Mouse (Mus musculus) liver, embryonic 14.5 days (tissue): ENCODE data around the gene Slc44a5.

Experiments used
- CTCF ChIP-seq: IDR thresholded peaks from 2 replicates; pipeline ENCODE4 v1.5.1; 2016; ENCODE audit warnings: antibody characterized with exemption, low read depth, control low read depth
- EP300 ChIP-seq: IDR thresholded peaks from 2 replicates; pipeline ENCODE4 v1.6.1; 2016; ENCODE audit warnings: antibody characterized with exemption, low read depth

DNA sequence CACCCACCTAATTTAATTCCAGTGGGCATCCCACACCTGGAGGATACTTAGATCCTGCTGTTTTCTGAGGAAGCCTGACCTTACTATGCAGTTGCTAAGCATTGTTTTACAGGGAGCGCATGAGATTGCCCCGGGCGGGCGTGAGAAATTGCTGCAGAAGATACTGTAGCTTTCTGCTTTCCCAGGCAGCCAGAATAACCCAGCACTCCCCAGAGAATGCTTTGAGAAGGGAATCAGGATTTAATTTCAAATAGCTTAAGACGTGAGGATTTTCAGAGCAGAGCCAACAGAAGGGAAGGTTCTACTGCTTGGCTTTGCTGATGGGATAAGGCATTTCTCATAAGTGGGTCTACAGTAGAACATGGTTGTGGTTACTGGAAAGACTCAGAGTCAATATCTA lies 142.8 kb downstream of the Slc44a5 start:
- TF ChIP-seq EP300: no peak
- TF ChIP-seq CTCF: no peak
